Mouse (Mus musculus): ENCODE results near the gene Hnrnph1.
A peak's percentile ranks its signal among the peaks of the same experiment; 100 is the strongest.

The Hnrnph1 gene

DNA sequence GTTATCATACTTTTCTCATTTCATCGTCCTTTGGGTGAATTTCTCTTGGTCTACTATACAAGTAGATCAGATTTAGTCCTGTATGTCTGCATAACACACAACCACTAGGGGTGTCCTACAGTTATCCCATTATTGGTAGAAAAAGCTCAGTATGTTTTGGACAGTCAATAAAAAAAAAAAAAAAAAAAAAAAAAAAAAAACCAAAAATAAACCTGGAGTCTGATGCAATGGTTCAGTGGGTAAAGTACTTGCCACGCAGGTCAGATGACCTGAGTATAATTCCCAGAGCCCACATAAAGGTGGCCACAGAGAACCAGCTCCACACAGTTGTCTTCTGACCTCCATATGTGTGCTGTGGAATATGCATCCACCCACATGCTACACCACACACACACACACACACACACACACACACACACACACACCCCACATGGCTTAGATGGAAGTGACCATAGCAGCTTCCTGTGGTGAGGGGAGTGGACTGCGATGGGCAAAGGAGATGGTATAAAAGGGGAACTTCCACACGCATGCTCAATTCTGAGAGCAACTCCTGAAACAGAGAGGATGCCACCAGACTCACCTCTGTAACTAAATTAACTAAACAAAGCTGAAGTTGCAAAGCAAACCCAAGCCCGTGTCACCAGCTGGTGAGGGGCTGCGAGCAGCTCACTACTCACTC is 38.9 kb downstream of the Hnrnph1 start:
- no peak for DNase-seq

DNA sequence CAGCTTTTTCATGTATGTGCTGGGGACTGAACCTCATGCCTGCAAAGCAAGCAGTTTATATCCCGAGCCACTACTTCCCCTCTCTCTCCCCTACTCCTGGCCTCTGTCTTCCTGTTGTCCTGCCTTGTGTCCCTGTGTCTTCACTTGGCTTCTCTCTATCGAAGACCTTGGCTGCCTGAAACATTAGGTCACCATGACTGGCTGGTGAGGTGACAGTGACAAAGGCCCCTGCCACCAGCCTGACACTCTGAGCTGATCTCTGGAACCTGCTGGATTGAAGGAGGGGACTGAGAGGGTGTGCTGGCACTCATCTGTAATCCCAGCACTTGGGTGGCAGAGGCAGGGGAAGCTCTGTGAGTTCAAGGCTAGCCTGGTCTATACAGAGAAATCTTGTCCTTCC is 41.1 kb downstream of the Hnrnph1 start:
- no peak for DNase-seq

GRCm38 (mm10) chr11:50421461-50421860 is 44.7 kb downstream of the Hnrnph1 start:
- DNase-seq, result no peak

DNA sequence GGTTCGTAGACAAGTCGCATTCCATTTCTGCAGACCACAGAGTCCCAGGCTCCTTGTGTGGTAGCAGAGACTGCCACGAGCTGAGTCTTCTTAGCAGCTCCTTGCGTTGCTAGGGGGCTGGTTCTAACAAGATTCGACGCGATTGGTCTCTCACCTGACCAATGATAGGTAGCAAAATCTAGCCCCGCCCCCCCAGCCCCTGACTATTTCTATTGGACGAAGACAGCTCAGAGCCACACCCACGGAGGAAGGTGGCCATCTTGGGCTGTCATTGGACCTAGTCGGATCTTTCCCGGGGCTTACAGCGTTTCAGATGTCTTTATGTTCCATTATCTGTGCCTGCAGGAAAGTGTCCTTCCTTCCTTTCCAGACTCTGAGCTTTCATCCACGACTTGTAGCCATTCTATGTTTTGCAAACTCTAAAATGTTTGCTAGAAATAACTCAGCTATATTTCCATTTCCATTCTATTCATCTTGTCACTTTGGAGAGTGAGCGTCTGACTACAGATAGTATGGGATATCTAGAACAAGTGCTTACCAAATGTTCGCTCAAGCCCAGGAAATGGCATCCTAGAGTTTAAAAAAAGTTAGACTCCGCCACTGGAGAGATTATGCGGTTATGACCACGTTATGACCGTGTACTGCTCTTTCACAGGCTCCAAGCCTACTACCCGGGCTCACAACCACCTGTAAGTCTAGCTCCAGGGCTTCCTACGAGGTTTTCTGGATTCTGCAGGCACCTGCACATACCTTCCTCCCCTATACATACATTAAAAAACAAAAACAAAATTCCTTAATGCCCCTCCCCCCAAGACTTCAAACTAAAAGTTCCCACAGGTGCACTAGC is 45.4 kb downstream of the Hnrnph1 start:
- DNase-seq, result peak; percentile 53

DNA sequence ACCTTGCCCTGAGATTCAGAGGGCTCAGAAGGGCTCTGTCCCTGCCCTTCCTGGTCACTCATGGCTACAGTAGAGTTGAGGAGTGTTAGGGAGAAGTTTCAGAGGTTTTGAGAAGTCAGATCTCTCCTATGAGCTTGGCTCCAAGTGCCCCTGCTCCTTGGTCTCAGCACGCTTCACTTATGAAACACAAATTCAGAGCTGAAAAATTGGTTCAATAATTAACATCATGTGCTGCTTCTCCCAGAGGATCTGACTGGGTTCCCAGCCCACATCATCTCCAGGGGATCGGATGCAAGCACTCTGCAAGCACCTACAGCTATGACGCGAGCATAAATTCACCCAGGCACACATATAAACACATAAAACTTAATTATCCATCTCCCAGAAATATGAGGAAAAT is 49.3 kb downstream of the Hnrnph1 start:
- no peak for DNase-seq

DNA sequence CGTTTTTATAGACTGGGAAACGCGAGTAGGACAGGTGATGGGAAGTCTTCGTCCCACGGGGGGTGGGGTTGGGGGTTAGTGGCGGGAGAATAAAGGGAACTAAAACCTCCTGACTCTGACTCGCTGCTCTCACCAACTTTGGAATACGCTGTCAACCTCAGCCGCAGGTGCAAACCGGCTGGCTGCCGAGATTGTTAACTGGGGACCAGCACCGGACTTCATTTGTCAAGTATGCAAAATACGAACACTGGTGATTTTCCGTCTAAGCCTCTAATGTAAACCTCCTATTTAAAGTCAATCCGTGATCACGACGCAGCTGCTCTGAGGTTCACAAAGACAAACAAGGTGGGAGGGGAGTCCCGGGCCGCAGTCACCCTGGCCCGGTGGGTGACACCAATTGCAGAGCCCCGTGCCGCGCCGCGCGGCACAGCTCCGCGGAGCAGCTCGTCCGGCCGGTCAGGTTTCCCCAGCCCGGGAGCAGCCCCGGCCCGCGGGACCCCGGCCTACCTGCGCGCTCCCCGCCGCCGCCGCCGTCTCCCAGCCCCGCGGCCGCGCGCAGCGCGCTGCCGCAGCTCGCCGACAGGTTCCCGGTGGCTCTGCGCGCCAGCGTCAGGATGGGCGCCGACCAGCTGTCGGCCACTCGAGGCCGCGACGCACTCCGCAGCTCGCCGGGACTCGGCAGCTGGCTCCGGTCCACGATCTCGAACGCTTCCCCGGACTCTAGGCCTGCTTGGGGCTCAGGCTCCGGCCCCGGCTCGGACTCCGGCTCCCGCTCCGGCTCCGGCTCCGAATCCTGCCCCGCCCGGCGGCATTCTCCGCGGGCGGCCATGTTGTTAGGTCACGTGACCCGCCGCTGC is 53.7 kb downstream of the Hnrnph1 start, which contains the start of gene Rufy1:
Rufy1 (minus strand) TSS at position 849 of the 857 bp plus-strand sequence.
- peak; percentile 88 for DNase-seq

GRCm38 (mm10) chr11:50431134-50432068 is 54.6 kb downstream of the Hnrnph1 start:
- DNase-seq, result peak; percentile 40

DNA sequence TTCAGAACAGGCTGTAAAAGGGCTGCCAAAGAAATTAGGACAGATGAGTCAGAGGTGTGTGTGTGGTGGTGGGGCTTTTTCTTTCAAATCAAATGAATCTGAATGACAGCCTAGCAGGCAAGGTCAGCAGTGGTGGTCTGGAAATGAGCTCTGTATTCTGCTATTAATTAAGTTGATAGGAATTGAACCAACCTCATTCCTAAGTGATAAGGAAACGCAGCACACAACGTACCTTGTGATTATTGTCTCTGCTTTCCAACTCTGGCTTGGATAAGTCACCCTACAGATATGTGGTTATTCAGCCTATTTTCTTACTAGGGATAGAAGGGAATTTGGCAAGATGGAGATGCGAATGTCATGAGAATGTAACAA is 55.3 kb downstream of the Hnrnph1 start:
- DNase-seq, result no peak

GRCm38 (mm10) chr11:50432896-50433295 is 56.1 kb downstream of the Hnrnph1 start:
- DNase-seq, result no peak

Data from cerebellum, adult 9-11 months (tissue).